Mouse (Mus musculus) activated CD4-positive, CD25-positive, alpha-beta regulatory T cell, adult 4 months (primary cell): ENCODE data around the gene Scaf4. TPM values are rescaled to one million over a fixed set of nuclear protein-coding genes. Genes with fewer than 3 reads are reported as not detected.
"Not testable (repeated sequence)": the region's sequence is repeated elsewhere in the genome, so short reads cannot be mapped to it uniquely, and the experiment has no call there.

Source experiments
- ATAC-seq: one replicate; pipeline ENCODE4 v1.8.0; 2017
- polyA plus RNA-seq, 2 experiments: library from polyadenylated mRNA; unstranded; fragments of 100-300 nt; shearing (Covaris generic); gene quantifications; one replicate each; pipeline ENCODE4 v1.2.1; 2017

The Scaf4 gene
- polyA plus RNA-seq, 2 experiments from 2014 or later, result 8.4 to 10.0 TPM

- ATAC-seq, result no peak
Observed at GRCm38 (mm10) chr16:90290962-90291361, 6.7 kb upstream of the Scaf4 start.

GRCm38 (mm10) chr16:90284916-90285315, 613 bp upstream of the Scaf4 start:
- no peak for ATAC-seq

GRCm38 (mm10) chr16:90283266-90283904, 918 bp downstream of the Scaf4 start:
- ATAC-seq, result peak; percentile 2

GRCm38 (mm10) chr16:90282620-90283265, 1.6 kb downstream of the Scaf4 start:
- peak; percentile 5 for ATAC-seq

GRCm38 (mm10) chr16:90281406-90281805, 2.9 kb downstream of the Scaf4 start:
- ATAC-seq, result no peak

- no peak for ATAC-seq
Observed at GRCm38 (mm10) chr16:90280989-90281388, 3.3 kb downstream of the Scaf4 start.

- ATAC-seq, result no peak
Observed at GRCm38 (mm10) chr16:90280515-90280914, 3.8 kb downstream of the Scaf4 start.

- ATAC-seq, result no peak
Observed at GRCm38 (mm10) chr16:90279058-90279457, 5.2 kb downstream of the Scaf4 start.

GRCm38 (mm10) chr16:90275521-90275920, 8.8 kb downstream of the Scaf4 start:
- ATAC-seq, result no peak

- no peak for ATAC-seq
Observed at GRCm38 (mm10) chr16:90266581-90266980, 17.7 kb downstream of the Scaf4 start.

- ATAC-seq, result peak; percentile 51
Observed at GRCm38 (mm10) chr16:90265106-90265505, 19.2 kb downstream of the Scaf4 start.

GRCm38 (mm10) chr16:90264021-90264420, 20.3 kb downstream of the Scaf4 start:
- ATAC-seq, result no peak

GRCm38 (mm10) chr16:90261791-90262190, 22.5 kb downstream of the Scaf4 start:
- ATAC-seq, result no peak

- ATAC-seq, result no peak
Observed at GRCm38 (mm10) chr16:90260097-90260496, 24.2 kb downstream of the Scaf4 start.

- no peak for ATAC-seq
Observed at GRCm38 (mm10) chr16:90259623-90260022, 24.7 kb downstream of the Scaf4 start.

- ATAC-seq, result no peak
Observed at GRCm38 (mm10) chr16:90258950-90259349, 25.4 kb downstream of the Scaf4 start.

- no peak for ATAC-seq
Observed at GRCm38 (mm10) chr16:90252521-90252920, 31.8 kb downstream of the Scaf4 start.

GRCm38 (mm10) chr16:90251256-90251655, 33.0 kb downstream of the Scaf4 start:
- not testable (repeated sequence) for ATAC-seq

- ATAC-seq, result no peak
Observed at GRCm38 (mm10) chr16:90250099-90250498, 34.2 kb downstream of the Scaf4 start.

- ATAC-seq, result no peak
Observed at GRCm38 (mm10) chr16:90242426-90243304, 41.6 kb downstream of the Scaf4 start.

- ATAC-seq, result no peak
Observed at GRCm38 (mm10) chr16:90241875-90242274, 42.4 kb downstream of the Scaf4 start.

GRCm38 (mm10) chr16:90239128-90239746, 45.1 kb downstream of the Scaf4 start:
- no peak for ATAC-seq

- no peak for ATAC-seq
Observed at GRCm38 (mm10) chr16:90235188-90235587, 49.1 kb downstream of the Scaf4 start.
